9 mouse cellular contexts compared by ENCODE assay signal in genomic region chr11:82177711-82178110, GRCm38 (mm10).
DNase-seq lines count a peak whose midpoint lies in the region; ATAC-seq and TF ChIP-seq lines count a peak whose summit lies in the region.
"Had no signal": no experiment of that assay in that cellular context is flagged by ENCODE, and none has a peak within 500 bp of the region (broad histone marks: within the 10 kb centered on the region; RNA-seq: fewer than 3 reads in every experiment).

No protein-coding gene starts in this region.

- H3K9ac ChIP-seq in embryonic facial prominence, embryonic 14.5 days (ENCODE audit: low read depth, low read length) = no peak overlapping the region
- H3K9ac ChIP-seq: heart, embryonic 15.5 days had no signal

- no peak overlapping the region for H3K27ac ChIP-seq in cerebellum, adult 2 months (ENCODE audit: insufficient read depth, low read length)
- no peak overlapping the region for H3K27ac ChIP-seq in thymus, adult 2 months (ENCODE audit: control insufficient read depth, insufficient read depth, low read length)
- no peak overlapping the region for H3K27ac ChIP-seq in embryonic facial prominence, embryonic 14.5 days (replicated peaks; ENCODE audit: low read depth, low read length)
- H3K27ac ChIP-seq: heart, embryonic 15.5 days had no signal

- H3K9me3 ChIP-seq in embryonic facial prominence, embryonic 14.5 days (ENCODE audit: control insufficient read depth, low read length) = no peaks in the 10 kb centered on the region
- H3K9me3 ChIP-seq: heart, embryonic 15.5 days had no signal

- TF ChIP-seq CTCF in cerebellum, adult 2 months (IDR thresholded peaks at IDR 0.05; ENCODE audit: borderline replicate concordance, insufficient read depth, low read depth, low read length) = peak; percentile 68
- TF ChIP-seq CTCF in thymus, adult 2 months (IDR thresholded peaks at IDR 0.05; ENCODE audit: borderline replicate concordance, control insufficient read depth, extremely low read depth, insufficient read depth, low read length, poor library complexity) = no peak

- TF ChIP-seq POLR2A in cerebellum, adult 2 months (IDR thresholded peaks at IDR 0.05; ENCODE audit: borderline replicate concordance, insufficient read depth, low read length) = no peak
- TF ChIP-seq POLR2A in thymus, adult 2 months (IDR thresholded peaks at IDR 0.05; ENCODE audit: control insufficient read depth, extremely low read depth, insufficient read depth, low read length, poor library complexity) = no peak

- 0 out of 2 replicates have a peak, but pooled peaks have one; percentile 68 for ATAC-seq in embryonic facial prominence, embryonic 14.5 days (ENCODE audit: low read depth)

- H3K4me2 ChIP-seq in embryonic facial prominence, embryonic 14.5 days (ENCODE audit: low read depth, low read length) = no peak overlapping the region
- H3K4me2 ChIP-seq: heart, embryonic 15.5 days had no signal

- H3K4me1 ChIP-seq in cerebellum, adult 2 months (ENCODE audit: control insufficient read depth, insufficient read depth, low read length) = 0 out of 2 replicates have a peak, but pooled peaks cover 3% of the 10 kb centered on the region
- peaks cover 27% of the 10 kb centered on the region for H3K4me1 ChIP-seq in thymus, adult 2 months (replicated peaks; ENCODE audit: control insufficient read depth, insufficient read depth, low read length)
- H3K4me1 ChIP-seq in embryonic facial prominence, embryonic 14.5 days (ENCODE audit: control insufficient read depth, insufficient read depth, low read length) = no peaks in the 10 kb centered on the region

- peak; percentile 15 to 18 for DNase-seq in cerebellum, adult 2 months
- no peak for DNase-seq in cerebellum, adult 11 months
- peak; percentile 45 for DNase-seq in thymus, adult 2 months
- DNase-seq in thymus, adult 18-20 months = no peak
- peak; percentile 69 for DNase-seq in embryonic facial prominence, embryonic 14.5 days (ENCODE audit: low spot score)
- DNase-seq in kidney, postnatal 14 days = peak; percentile 55
- DNase-seq in lung, postnatal 14 days = peak; percentile 55
- DNase-seq in right cerebral cortex, postnatal 4 days = peak; percentile 52

- no peak overlapping the region for H3K4me3 ChIP-seq in cerebellum, adult 2 months (replicated peaks; ENCODE audit: insufficient read depth, low read depth, low read length)
- no peak overlapping the region for H3K4me3 ChIP-seq in thymus, adult 2 months (ENCODE audit: control insufficient read depth, insufficient read depth, low read length)
- no peak overlapping the region for H3K4me3 ChIP-seq in embryonic facial prominence, embryonic 14.5 days (ENCODE audit: low read depth, low read length)
- H3K4me3 ChIP-seq: heart, embryonic 15.5 days had no signal

- no peaks in the 10 kb centered on the region for H3K36me3 ChIP-seq in thymus, adult 2 months (ENCODE audit: control insufficient read depth, insufficient read depth, low read length)
- H3K36me3 ChIP-seq in embryonic facial prominence, embryonic 14.5 days (ENCODE audit: control insufficient read depth, insufficient read depth, low read length) = no peaks in the 10 kb centered on the region
- H3K36me3 ChIP-seq: heart, embryonic 15.5 days had no signal

- no peaks in the 10 kb centered on the region for H3K27me3 ChIP-seq in cerebellum, adult 2 months (ENCODE audit: control insufficient read depth, insufficient read depth, low read length)
- no peaks in the 10 kb centered on the region for H3K27me3 ChIP-seq in thymus, adult 2 months (ENCODE audit: control insufficient read depth, insufficient read depth, low read length)
- H3K27me3 ChIP-seq in embryonic facial prominence, embryonic 14.5 days (replicated peaks; ENCODE audit: control insufficient read depth, insufficient read depth, low read length) = peaks cover 3% of the 10 kb centered on the region; the same call in 1 of the 2 replicates

- 19% methylated on average over 5 of the region's 5 CpGs for WGBS in cerebellum, adult 2 months
- WGBS in thymus, adult 2 months = 33% methylated on average over 5 of the region's 5 CpGs
- 19% methylated on average over 5 of the region's 5 CpGs for WGBS in embryonic facial prominence, embryonic 14.5 days

Comparison
In these comparisons a context has a peak if more than half of its experiments do, and no peak if none do; other contexts are left out.
1. DNase-seq: peak in cerebellum, adult 2 months (2 of 2), thymus, adult 2 months (single experiment), embryonic facial prominence, embryonic 14.5 days (single experiment), kidney, postnatal 14 days (single experiment), lung, postnatal 14 days (single experiment) and right cerebral cortex, postnatal 4 days (single experiment); none in cerebellum, adult 11 months (single experiment) and thymus, adult 18-20 months (0 of 2).